Mouse (Mus musculus): ENCODE measurements around the gene Arhgap20. TPM values are rescaled to one million over a fixed set of nuclear protein-coding genes. Genes with fewer than 3 reads are reported as not detected.

Arhgap20 gene
- polyA plus RNA-seq, 1 experiment: 9.2 TPM

- no peak for TF ChIP-seq CTCF (IDR thresholded peaks at IDR 0.05; ENCODE audit: borderline replicate concordance, extremely low read depth, insufficient read depth, insufficient read length)
- DNase-seq (ENCODE audit: low read depth): no peak
These were observed 34.0 kb downstream of the Arhgap20 start for GRCm38 (mm10) chr9:51799156-51799555.

DNA sequence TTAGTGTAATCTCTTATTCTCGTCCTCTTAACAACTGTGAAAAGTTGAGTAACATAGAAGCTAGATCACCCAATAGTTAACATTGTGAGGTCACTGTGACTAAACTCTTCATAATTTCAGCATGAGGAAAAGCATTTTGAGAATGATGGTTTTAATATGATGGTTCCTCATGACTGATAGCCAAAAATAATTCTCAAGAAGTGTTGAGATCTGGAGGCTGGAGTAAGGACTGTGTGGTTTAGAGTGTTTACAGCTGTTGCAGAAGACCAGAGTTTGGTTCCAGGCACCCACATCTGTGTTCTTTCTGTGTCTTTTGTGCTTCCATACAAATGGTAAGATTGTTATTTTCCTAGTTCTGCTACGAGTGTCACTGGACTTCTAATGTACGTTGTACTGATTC lies 42.1 kb downstream of the Arhgap20 start:
- no peak for TF ChIP-seq POLR2A (IDR thresholded peaks at IDR 0.05; ENCODE audit: borderline replicate concordance, extremely low read depth, insufficient read depth, insufficient read length, poor library complexity, severe bottlenecking)
- TF ChIP-seq CTCF (IDR thresholded peaks at IDR 0.05; ENCODE audit: borderline replicate concordance, extremely low read depth, insufficient read depth, insufficient read length): no peak

GRCm38 (mm10) chr9:51812931-51813330 lies 47.8 kb downstream of the Arhgap20 start:
- no peak for DNase-seq (ENCODE audit: low read depth)
- TF ChIP-seq CTCF (IDR thresholded peaks at IDR 0.05; ENCODE audit: borderline replicate concordance, extremely low read depth, insufficient read depth, insufficient read length): no peak
- TF ChIP-seq POLR2A (IDR thresholded peaks at IDR 0.05; ENCODE audit: borderline replicate concordance, extremely low read depth, insufficient read depth, insufficient read length, poor library complexity, severe bottlenecking): no peak

More for the DNA sequence above, 42.1 kb downstream of the Arhgap20 start:
- no peak for DNase-seq (ENCODE audit: low read depth)

DNA sequence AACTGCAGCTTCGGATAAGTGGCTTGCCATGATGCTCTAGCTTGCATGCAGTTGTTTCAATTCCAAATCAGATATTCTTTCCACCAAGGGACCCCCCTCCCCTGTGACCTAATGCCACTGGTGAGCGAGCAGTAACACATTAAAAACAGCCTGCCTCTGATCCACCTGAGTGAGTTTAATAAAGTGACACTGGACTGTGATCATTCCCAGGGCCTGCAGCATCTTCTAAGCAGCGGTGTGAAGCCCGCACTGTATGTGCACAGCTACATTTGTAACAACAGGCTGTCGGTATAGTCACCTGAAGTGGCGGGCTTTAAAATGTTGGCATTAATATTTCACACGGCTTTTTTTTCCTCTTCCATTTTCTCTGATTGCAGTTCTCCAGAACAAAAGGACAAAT lies 59.4 kb downstream of the Arhgap20 start:
- TF ChIP-seq POLR2A (IDR thresholded peaks at IDR 0.05; ENCODE audit: borderline replicate concordance, extremely low read depth, insufficient read depth, insufficient read length, poor library complexity, severe bottlenecking) (no peak), CTCF (IDR thresholded peaks at IDR 0.05; ENCODE audit: borderline replicate concordance, extremely low read depth, insufficient read depth, insufficient read length) (no peak)
- DNase-seq (ENCODE audit: low read depth): no peak

DNA sequence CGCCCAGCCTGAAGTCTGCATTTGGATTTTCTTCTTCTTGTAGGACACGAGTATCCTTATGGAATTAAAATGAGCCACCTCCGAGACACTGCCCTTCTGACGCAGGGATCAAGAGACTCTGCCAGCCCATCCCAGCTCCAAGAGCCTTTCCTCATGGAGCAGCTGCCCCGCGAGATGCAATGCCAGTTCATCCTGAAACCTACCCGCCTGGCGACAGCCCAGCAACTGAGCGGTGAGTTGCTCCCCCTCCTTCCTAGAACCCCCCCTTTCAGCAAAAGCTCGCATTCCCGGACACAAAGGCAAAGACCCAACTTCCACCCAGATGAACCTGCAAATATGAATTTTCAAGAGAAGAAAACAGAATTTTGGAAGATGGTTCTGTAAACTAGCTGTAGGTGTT lies 66.5 kb downstream of the Arhgap20 start:
- peak; percentile 5 for DNase-seq (ENCODE audit: low read depth)
- no peak for TF ChIP-seq POLR2A (IDR thresholded peaks at IDR 0.05; ENCODE audit: borderline replicate concordance, extremely low read depth, insufficient read depth, insufficient read length, poor library complexity, severe bottlenecking)
- TF ChIP-seq CTCF (IDR thresholded peaks at IDR 0.05; ENCODE audit: borderline replicate concordance, extremely low read depth, insufficient read depth, insufficient read length): no peak

DNA sequence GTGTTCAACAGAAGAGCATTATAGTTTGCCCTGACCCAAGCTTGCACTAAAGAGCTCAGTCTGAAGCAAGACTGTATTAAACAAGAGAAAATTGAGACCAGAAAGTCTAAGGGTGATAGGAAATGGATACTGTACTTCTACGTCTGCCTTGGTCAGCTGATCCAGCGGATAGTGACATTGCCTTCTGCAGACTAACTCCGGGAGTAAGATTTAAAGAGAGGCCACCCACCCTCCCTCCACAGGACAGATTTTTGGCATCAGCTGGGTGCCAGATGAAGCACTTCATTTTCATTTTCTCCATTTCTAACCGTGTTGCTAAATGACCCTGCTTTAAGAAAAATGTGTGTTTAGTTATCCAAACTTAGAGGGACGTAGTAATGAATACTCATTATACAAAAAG lies 67.2 kb downstream of the Arhgap20 start:
- DNase-seq (ENCODE audit: low read depth): no peak
- no peak for TF ChIP-seq CTCF (IDR thresholded peaks at IDR 0.05; ENCODE audit: borderline replicate concordance, extremely low read depth, insufficient read depth, insufficient read length)

DNA sequence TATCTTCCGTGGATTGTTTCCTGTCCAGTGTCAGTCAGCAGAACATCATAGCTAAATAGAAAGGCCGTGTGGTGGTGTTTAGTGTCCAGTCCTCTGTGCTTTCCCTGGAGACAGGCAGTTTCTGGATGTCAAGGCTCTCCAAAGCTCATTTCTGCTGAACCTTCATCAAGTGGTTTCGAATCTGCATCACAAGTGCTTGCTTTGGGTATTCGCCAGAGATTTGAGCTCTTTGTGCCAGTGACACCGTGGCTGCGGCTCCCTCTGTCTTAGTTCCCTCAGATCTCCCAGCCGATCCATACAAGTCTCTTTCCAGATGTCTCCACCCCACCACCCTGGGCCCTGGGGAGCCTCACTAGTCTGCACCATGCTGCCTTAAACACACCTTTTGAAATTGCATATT lies 72.6 kb downstream of the Arhgap20 start:
- no peak for TF ChIP-seq CTCF (IDR thresholded peaks at IDR 0.05; ENCODE audit: borderline replicate concordance, extremely low read depth, insufficient read depth, insufficient read length)
- TF ChIP-seq POLR2A (IDR thresholded peaks at IDR 0.05; ENCODE audit: borderline replicate concordance, extremely low read depth, insufficient read depth, insufficient read length, poor library complexity, severe bottlenecking): no peak
- DNase-seq (ENCODE audit: low read depth): peak; percentile 14

GRCm38 (mm10) chr9:51843216-51843615 lies 78.1 kb downstream of the Arhgap20 start:
- TF ChIP-seq POLR2A (IDR thresholded peaks at IDR 0.05; ENCODE audit: borderline replicate concordance, extremely low read depth, insufficient read depth, insufficient read length, poor library complexity, severe bottlenecking) (no peak), CTCF (IDR thresholded peaks at IDR 0.05; ENCODE audit: borderline replicate concordance, extremely low read depth, insufficient read depth, insufficient read length) (no peak)
- peak; percentile 56 for DNase-seq (ENCODE audit: low read depth)

- no peak for DNase-seq (ENCODE audit: low read depth)
- TF ChIP-seq CTCF (IDR thresholded peaks at IDR 0.05; ENCODE audit: borderline replicate concordance, extremely low read depth, insufficient read depth, insufficient read length): no peak
- no peak for TF ChIP-seq POLR2A (IDR thresholded peaks at IDR 0.05; ENCODE audit: borderline replicate concordance, extremely low read depth, insufficient read depth, insufficient read length, poor library complexity, severe bottlenecking)
These were observed 80.7 kb downstream of the Arhgap20 start for GRCm38 (mm10) chr9:51845796-51846195.

- no peak for TF ChIP-seq CTCF (IDR thresholded peaks at IDR 0.05; ENCODE audit: borderline replicate concordance, extremely low read depth, insufficient read depth, insufficient read length)
- no peak for TF ChIP-seq POLR2A (IDR thresholded peaks at IDR 0.05; ENCODE audit: borderline replicate concordance, extremely low read depth, insufficient read depth, insufficient read length, poor library complexity, severe bottlenecking)
- DNase-seq (ENCODE audit: low read depth): no peak
These were observed 88.6 kb downstream of the Arhgap20 start for GRCm38 (mm10) chr9:51853772-51854171.

DNA sequence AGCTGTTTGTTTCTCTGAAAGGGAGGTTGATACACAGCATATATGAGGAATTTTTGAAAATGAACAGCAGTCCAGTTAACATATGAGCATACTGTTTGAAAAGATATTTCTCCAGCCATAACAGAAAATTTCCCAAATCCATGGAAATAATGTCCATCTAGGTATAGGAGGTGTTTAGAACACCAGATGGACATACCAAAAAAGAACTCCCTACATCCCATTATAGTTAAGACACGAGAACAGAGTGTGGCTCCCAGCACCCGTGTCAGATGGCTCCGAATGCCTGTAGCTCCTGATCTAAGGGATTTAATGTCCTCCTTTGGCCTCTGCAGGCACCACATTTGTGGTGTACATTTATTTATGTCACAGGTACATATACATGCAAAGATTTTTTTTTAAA lies 99.1 kb downstream of the Arhgap20 start:
- no peak for DNase-seq (ENCODE audit: low read depth)
- no peak for TF ChIP-seq CTCF (IDR thresholded peaks at IDR 0.05; ENCODE audit: borderline replicate concordance, extremely low read depth, insufficient read depth, insufficient read length)
- no peak for TF ChIP-seq POLR2A (IDR thresholded peaks at IDR 0.05; ENCODE audit: borderline replicate concordance, extremely low read depth, insufficient read depth, insufficient read length, poor library complexity, severe bottlenecking)

DNA sequence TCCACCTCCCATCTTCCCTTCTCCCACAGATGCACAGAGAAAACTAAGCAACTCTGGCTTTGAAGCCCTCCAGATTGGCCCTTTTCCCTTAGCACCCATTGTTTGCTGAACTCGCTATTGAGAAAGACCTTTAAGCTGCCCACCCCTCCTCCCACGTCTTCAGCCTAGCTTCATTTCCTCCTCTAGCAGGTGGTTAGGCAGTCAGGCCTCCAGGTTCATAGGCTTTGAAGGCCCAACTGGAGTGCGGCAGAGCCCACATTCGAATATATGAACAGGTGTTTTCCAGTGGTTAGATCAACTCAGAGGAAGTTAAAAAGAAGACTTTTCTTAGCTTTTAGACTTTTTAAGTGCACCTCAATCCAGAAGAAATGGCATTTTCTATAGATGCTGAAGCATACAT lies 101.5 kb downstream of the Arhgap20 start:
- no peak for TF ChIP-seq CTCF (IDR thresholded peaks at IDR 0.05; ENCODE audit: borderline replicate concordance, extremely low read depth, insufficient read depth, insufficient read length)
- no peak for TF ChIP-seq POLR2A (IDR thresholded peaks at IDR 0.05; ENCODE audit: borderline replicate concordance, extremely low read depth, insufficient read depth, insufficient read length, poor library complexity, severe bottlenecking)
- DNase-seq (ENCODE audit: low read depth): no peak

GRCm38 (mm10) chr9:51869056-51869455 lies 103.9 kb downstream of the Arhgap20 start:
- TF ChIP-seq CTCF (IDR thresholded peaks at IDR 0.05; ENCODE audit: borderline replicate concordance, extremely low read depth, insufficient read depth, insufficient read length) (no peak), POLR2A (IDR thresholded peaks at IDR 0.05; ENCODE audit: borderline replicate concordance, extremely low read depth, insufficient read depth, insufficient read length, poor library complexity, severe bottlenecking) (no peak)
- DNase-seq (ENCODE audit: low read depth): no peak

Measured in brain, embryonic 14.5 days (tissue).